Mouse (Mus musculus) brain, embryonic 14.5 days (tissue): Measurements from ENCODE around the gene Rusc1.

ENCODE experiments used
- CTCF ChIP-seq: fragments of 200-500 bp; IDR thresholded peaks from 2 replicates; pipeline ENCODE4 v1.5.1; 2012; ENCODE audit warnings: inconsistent platforms, mild to moderate bottlenecking, moderate library complexity, borderline replicate concordance; ENCODE audit not compliant: insufficient read depth, insufficient read length; ENCODE audit errors: extremely low read depth
- POLR2A ChIP-seq: fragments of 200-500 bp; IDR thresholded peaks from 2 replicates; pipeline ENCODE4 v1.6.1; 2012; ENCODE audit warnings: mild to moderate bottlenecking, inconsistent platforms, borderline replicate concordance; ENCODE audit not compliant: poor library complexity, insufficient read depth, insufficient read length, severe bottlenecking; ENCODE audit errors: extremely low read depth

GRCm38 (mm10) chr3:89061696-89062095, 31.4 kb downstream of the Rusc1 start:
- no peak for TF ChIP-seq CTCF
- TF ChIP-seq POLR2A, result no peak
